Mouse (Mus musculus): Measurements from ENCODE around the gene Nfkbie. TPM values are rescaled to one million over a fixed set of nuclear protein-coding genes. Genes with fewer than 3 reads are reported as not detected.

Nfkbie gene
- total RNA-seq, 2 experiments from 2014 or later, result 2.5 to 2.6 TPM

- DNase-seq (ENCODE audit: extremely low spot score in 1 of 2, low spot score in 2 of 2), result no peak
- intact Hi-C loops (cut with DNase I), result no loop called here
These were observed 34.9 kb downstream of the Nfkbie start for GRCm38 (mm10) chr17:45590410-45590809.

- intact Hi-C loops (cut with DNase I), result no loop called here
- DNase-seq (ENCODE audit: extremely low spot score in 1 of 2, low spot score in 2 of 2), result peak in 1 of 2 experiments; percentile 69
These were observed 36.5 kb downstream of the Nfkbie start for GRCm38 (mm10) chr17:45591701-45592605.

GRCm38 (mm10) chr17:45592606-45593431, 37.3 kb downstream of the Nfkbie start:
- DNase-seq (ENCODE audit: extremely low spot score in 1 of 2, low spot score in 2 of 2), result no peak
- intact Hi-C loops (cut with DNase I), result no loop called here

GRCm38 (mm10) chr17:45593479-45593878, 38.0 kb downstream of the Nfkbie start:
- no peak for DNase-seq (ENCODE audit: extremely low spot score in 1 of 2, low spot score in 2 of 2)
- intact Hi-C loops (cut with DNase I), result no loop called here

GRCm38 (mm10) chr17:45594195-45594594, 38.7 kb downstream of the Nfkbie start:
- DNase-seq (ENCODE audit: extremely low spot score in 1 of 2, low spot score in 2 of 2), result no peak
- intact Hi-C loops (cut with DNase I), result no loop called here

GRCm38 (mm10) chr17:45594881-45595735, 39.6 kb downstream of the Nfkbie start:
- peak in 1 of 2 experiments; percentile 89 for DNase-seq (ENCODE audit: extremely low spot score in 1 of 2, low spot score in 2 of 2)
- intact Hi-C loops (cut with DNase I), result no loop called here

GRCm38 (mm10) chr17:45595736-45596390, 40.4 kb downstream of the Nfkbie start:
- DNase-seq (ENCODE audit: extremely low spot score in 1 of 2, low spot score in 2 of 2), result no peak
- intact Hi-C loops (cut with DNase I), result no loop called here

- intact Hi-C loops (cut with DNase I), result no loop called here
These were observed 41.3 kb downstream of the Nfkbie start for GRCm38 (mm10) chr17:45596631-45597396.

GRCm38 (mm10) chr17:45597787-45598186, 42.3 kb downstream of the Nfkbie start:
- no peak for DNase-seq (ENCODE audit: extremely low spot score in 1 of 2, low spot score in 2 of 2)
- intact Hi-C loops (cut with DNase I), result no loop called here

More at GRCm38 (mm10) chr17:45596631-45597396, 41.3 kb downstream of the Nfkbie start:
- DNase-seq (ENCODE audit: extremely low spot score in 1 of 2, low spot score in 2 of 2), result peak in 1 of 2 experiments; percentile 84

- no peak for DNase-seq (ENCODE audit: extremely low spot score in 1 of 2, low spot score in 2 of 2)
- intact Hi-C loops (cut with DNase I), result no loop called here
These were observed 42.9 kb downstream of the Nfkbie start for GRCm38 (mm10) chr17:45598376-45598775.

GRCm38 (mm10) chr17:45598891-45599290, 43.4 kb downstream of the Nfkbie start:
- intact Hi-C loops (cut with DNase I), result no loop called here
- no peak for DNase-seq (ENCODE audit: extremely low spot score in 1 of 2, low spot score in 2 of 2)

- DNase-seq (ENCODE audit: extremely low spot score in 1 of 2, low spot score in 2 of 2), result peak in 1 of 2 experiments; percentile 82
These were observed 44.1 kb downstream of the Nfkbie start, which contains the start of gene Slc29a1 for GRCm38 (mm10) chr17:45599446-45600242. Gene Slc29a1 (minus strand): TSS chr17:45599606.

GRCm38 (mm10) chr17:45600267-45600666, 44.8 kb downstream of the Nfkbie start:
- intact Hi-C loops (cut with DNase I), result no loop called here
- no peak for DNase-seq (ENCODE audit: extremely low spot score in 1 of 2, low spot score in 2 of 2)

More at GRCm38 (mm10) chr17:45599446-45600242, 44.1 kb downstream of the Nfkbie start, which contains the start of gene Slc29a1:
- intact Hi-C loops (cut with DNase I), result no loop called here

- no peak for DNase-seq (ENCODE audit: extremely low spot score in 1 of 2, low spot score in 2 of 2)
- intact Hi-C loops (cut with DNase I), result no loop called here
These were observed 45.8 kb downstream of the Nfkbie start for GRCm38 (mm10) chr17:45601325-45601724.

- DNase-seq (ENCODE audit: extremely low spot score in 1 of 2, low spot score in 2 of 2), result no peak
- intact Hi-C loops (cut with DNase I), result no loop called here
These were observed 46.4 kb downstream of the Nfkbie start, which contains the start of gene Mymx for GRCm38 (mm10) chr17:45601877-45602304. Gene Mymx (minus strand): TSS chr17:45602102.

- intact Hi-C loops (cut with DNase I), result no loop called here
- no peak for DNase-seq (ENCODE audit: extremely low spot score in 1 of 2, low spot score in 2 of 2)
These were observed 47.5 kb downstream of the Nfkbie start for GRCm38 (mm10) chr17:45602984-45603383.

Data from left cerebral cortex, postnatal 10 days (tissue).